Mouse (Mus musculus) intestine, postnatal 0 days (tissue): ENCODE data around the gene Pcsk6. TPM values are rescaled to one million over a fixed set of nuclear protein-coding genes. Genes with fewer than 3 reads are reported as not detected.

Experiments used
- ATAC-seq: fragments of 200-750 bp; cut with Nextera tagmentation; 2 replicates; pipeline ENCODE4 v1.8.0; 2017; ENCODE audit warnings: mild to moderate bottlenecking, moderate TSS enrichment, moderate library complexity
- H3K27ac ChIP-seq: fragments of 300-500 bp; sonication (generic); 2 replicates; pipeline ENCODE4 v1.5.1; 2014; ENCODE audit warnings: mild to moderate bottlenecking, low read depth, low read length, moderate library complexity
- H3K27me3 ChIP-seq: fragments of 300-500 bp; sonication (generic); replicated peaks from 2 replicates; pipeline ENCODE4 v1.6.1; 2014; ENCODE audit warnings: low read length, mixed read lengths; ENCODE audit not compliant: control insufficient read depth, insufficient read depth
- H3K36me3 ChIP-seq: fragments of 300-500 bp; sonication (generic); 2 replicates; pipeline ENCODE4 v1.6.1; 2014; ENCODE audit warnings: mild to moderate bottlenecking, moderate library complexity; ENCODE audit not compliant: control insufficient read depth, insufficient read depth
- H3K4me1 ChIP-seq: fragments of 300-500 bp; sonication (generic); replicated peaks from 2 replicates; pipeline ENCODE4 v1.6.1; 2014; ENCODE audit warnings: antibody characterized with exemption, low read length, mixed read lengths; ENCODE audit not compliant: control insufficient read depth, insufficient read depth
- H3K4me2 ChIP-seq: fragments of 300-500 bp; sonication (generic); replicated peaks from 2 replicates; pipeline ENCODE4 v1.6.1; 2014; ENCODE audit warnings: low read depth, mild to moderate bottlenecking, moderate library complexity
- H3K4me3 ChIP-seq: fragments of 300-500 bp; sonication (generic); 2 replicates; pipeline ENCODE4 v1.5.1; 2014; ENCODE audit warnings: low read depth, low read length
- H3K9ac ChIP-seq: fragments of 300-500 bp; sonication (generic); 2 replicates; pipeline ENCODE4 v1.6.1; 2014; ENCODE audit warnings: mild to moderate bottlenecking, low read depth, low read length
- H3K9me3 ChIP-seq: fragments of 300-500 bp; sonication (generic); 2 replicates; pipeline ENCODE4 v1.6.1; 2016; ENCODE audit warnings: mixed run types; ENCODE audit not compliant: control insufficient read depth
- CTCF ChIP-seq: sonication (generic); IDR thresholded peaks from 2 replicates; pipeline ENCODE4 v1.5.1; 2016; ENCODE audit warnings: low read depth, mild to moderate bottlenecking, control low read depth, antibody characterized with exemption, moderate library complexity
- WGBS: fragments of 180-500 bp; shearing (Covaris S2); extraction: QIAGEN DNeasy Blood & Tissue Kit; methylation state at CpG from one replicate; pipeline ENCODE4 v1.1.7; 2014; 5-methylcytosine and 5-hydroxymethylcytosine counted together
- polyA plus RNA-seq: library from polyadenylated mRNA; unstranded; fragments of >200 nt; fragmentation: Nextera tagmentation; extraction: Ambion mirVana; gene quantifications from 2 replicates; pipeline ENCODE4 v1.2.1, GENCODE M21; 2015

Pcsk6 gene
- polyA plus RNA-seq, 1 experiment from 2014 or later: 4.7 TPM

DNA sequence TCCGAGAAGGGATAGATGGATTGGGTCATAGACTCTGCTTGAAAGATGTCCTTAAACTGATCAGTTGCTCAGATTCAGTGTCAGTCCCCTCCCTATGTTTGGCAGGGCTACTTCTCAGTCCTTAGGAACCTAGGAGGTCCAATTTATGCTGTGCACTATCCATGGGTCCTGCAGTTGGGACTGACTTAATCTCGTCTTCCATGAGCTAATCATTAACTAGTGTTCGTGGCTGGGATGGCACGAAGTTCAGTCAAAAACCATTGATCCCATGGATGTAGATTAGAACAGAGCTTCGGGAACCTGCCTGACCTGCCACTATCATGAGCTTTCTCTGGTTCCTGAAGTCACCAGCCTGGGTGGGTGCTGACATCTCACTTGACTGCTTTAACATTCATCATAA lies 96.6 kb downstream of the Pcsk6 start:
- Histone ChIP-seq H3K36me3 (no peaks in the 10 kb centered on the region), H3K27ac (no peak overlapping the region), H3K9me3 (no peaks in the 10 kb centered on the region), H3K27me3 (no peaks in the 10 kb centered on the region), H3K9ac (no peak overlapping the region), H3K4me3 (no peak overlapping the region), H3K4me2 (no peak overlapping the region), H3K4me1 (no peaks in the 10 kb centered on the region)
- WGBS: 46% methylated on average over 5 of the region's 5 CpGs
- no peak for TF ChIP-seq CTCF
- ATAC-seq: peak; percentile 51

DNA sequence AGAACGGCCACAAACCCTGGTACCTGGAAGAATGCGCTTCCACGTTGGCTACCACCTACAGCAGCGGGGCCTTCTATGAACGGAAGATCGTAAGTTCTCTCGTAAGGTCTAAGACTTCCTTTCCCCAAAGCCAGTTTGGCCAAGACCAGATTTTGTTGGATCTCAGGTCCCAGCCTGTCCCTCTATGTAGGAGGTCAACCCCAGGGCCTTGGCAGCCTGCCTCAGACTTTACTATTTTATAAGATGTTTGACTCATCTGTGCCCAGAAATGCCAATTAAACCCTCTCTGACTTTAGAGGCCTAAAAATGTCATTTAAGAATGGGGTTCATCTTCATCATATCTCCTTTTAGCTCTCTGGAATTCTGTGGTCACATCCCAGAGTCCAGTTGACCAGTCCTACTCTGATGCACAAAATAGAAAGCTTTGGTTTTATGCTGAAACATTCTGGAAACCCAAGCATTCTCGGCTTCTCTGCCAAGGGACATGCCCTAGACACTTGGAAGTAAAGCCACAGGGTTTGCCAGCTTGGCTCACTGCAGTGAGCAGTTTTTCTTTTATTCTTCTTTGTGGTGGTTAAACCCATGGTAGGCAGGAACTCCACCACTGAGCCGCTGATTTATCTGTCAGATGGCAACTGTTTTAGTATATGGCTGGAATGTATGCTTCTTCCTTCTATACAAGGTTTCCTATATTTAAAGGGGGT lies 97.8 kb downstream of the Pcsk6 start:
- ATAC-seq: no peak
- Histone ChIP-seq H3K9ac (no peak overlapping the region), H3K36me3 (no peaks in the 10 kb centered on the region), H3K4me2 (no peak overlapping the region), H3K9me3 (no peaks in the 10 kb centered on the region), H3K4me3 (no peak overlapping the region), H3K27me3 (no peaks in the 10 kb centered on the region), H3K27ac (no peak overlapping the region), H3K4me1 (no peaks in the 10 kb centered on the region)
- 95% methylated on average over 9 of the region's 9 CpGs for WGBS
- TF ChIP-seq CTCF: no peak

DNA sequence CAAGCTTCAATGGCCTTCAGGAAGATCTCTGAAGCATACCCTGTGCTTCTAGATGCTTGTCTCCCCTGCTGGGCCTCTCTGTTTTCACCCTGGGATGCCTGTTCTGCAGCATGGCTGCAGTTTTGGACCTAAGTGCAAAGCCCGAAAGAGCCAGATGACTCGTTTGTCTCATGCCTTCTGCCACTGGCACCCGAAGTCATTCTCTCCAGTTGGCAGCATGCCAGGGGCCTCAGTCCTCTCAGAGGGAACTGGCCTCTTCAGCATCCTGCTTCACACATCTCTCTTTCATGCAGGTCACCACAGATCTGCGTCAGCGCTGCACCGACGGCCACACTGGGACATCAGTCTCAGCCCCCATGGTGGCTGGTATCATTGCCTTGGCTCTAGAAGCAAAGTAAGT lies 101.1 kb downstream of the Pcsk6 start:
- Histone ChIP-seq H3K4me3 (no peak overlapping the region), H3K4me1 (no peaks in the 10 kb centered on the region), H3K4me2 (no peak overlapping the region), H3K27me3 (no peaks in the 10 kb centered on the region), H3K27ac (no peak overlapping the region), H3K36me3 (no peaks in the 10 kb centered on the region), H3K9ac (no peak overlapping the region), H3K9me3 (no peaks in the 10 kb centered on the region)
- no peak for ATAC-seq
- TF ChIP-seq CTCF: no peak
- WGBS: 75% methylated on average over 7 of the region's 7 CpGs

DNA sequence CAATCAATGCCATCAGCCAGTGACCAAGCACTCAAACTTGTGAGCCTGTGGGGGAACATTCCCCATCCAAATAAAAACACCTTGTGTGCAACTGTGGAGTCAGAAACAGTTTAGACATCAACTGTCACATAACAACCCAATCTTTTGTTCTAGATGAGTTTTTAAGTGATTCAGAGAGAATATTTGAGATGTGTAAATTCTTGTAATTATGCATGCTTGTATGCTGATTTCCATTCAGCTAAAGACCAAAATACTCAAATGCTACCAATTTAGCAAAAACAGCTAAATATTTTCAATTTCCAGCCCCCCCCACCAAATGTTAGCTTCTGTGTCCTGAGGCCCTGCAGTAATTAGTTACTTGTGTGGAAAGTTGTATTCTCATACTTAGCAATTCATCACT lies 102.9 kb downstream of the Pcsk6 start:
- H3K4me2 ChIP-seq: no peak overlapping the region
- H3K36me3 ChIP-seq: no peaks in the 10 kb centered on the region
- H3K27ac ChIP-seq: no peak overlapping the region
- TF ChIP-seq CTCF: no peak
- H3K9ac ChIP-seq: no peak overlapping the region
- ATAC-seq: no peak
- no peaks in the 10 kb centered on the region for H3K27me3 ChIP-seq
- no peaks in the 10 kb centered on the region for H3K4me1 ChIP-seq
- H3K9me3 ChIP-seq: no peaks in the 10 kb centered on the region
- H3K4me3 ChIP-seq: no peak overlapping the region

DNA sequence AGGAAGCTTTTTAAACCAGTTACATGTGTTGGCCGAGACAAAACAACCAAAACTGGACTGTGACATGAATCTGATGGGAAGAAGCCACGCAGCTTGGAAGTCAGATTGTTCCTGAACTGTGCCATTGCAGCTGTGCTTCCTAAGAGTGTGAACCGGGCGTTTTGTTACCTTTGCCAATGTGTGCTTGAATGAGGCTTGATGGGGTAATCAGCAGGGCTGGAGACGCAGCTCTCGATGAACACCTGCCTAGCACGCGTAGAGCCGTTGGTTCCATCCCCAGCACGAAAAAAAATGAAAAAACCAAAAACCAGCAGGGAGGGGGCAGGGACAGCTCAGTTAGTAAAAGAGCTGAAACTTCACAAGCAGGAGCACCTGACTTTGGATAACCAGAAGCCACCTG lies 109.8 kb downstream of the Pcsk6 start:
- Histone ChIP-seq H3K27me3 (no peaks in the 10 kb centered on the region), H3K27ac (no peak overlapping the region), H3K4me3 (no peak overlapping the region), H3K9me3 (no peaks in the 10 kb centered on the region), H3K9ac (no peak overlapping the region), H3K36me3 (no peaks in the 10 kb centered on the region), H3K4me2 (no peak overlapping the region), H3K4me1 (no peaks in the 10 kb centered on the region)
- TF ChIP-seq CTCF: no peak
- ATAC-seq: no peak
- WGBS: 89% methylated on average over 10 of the region's 10 CpGs

DNA sequence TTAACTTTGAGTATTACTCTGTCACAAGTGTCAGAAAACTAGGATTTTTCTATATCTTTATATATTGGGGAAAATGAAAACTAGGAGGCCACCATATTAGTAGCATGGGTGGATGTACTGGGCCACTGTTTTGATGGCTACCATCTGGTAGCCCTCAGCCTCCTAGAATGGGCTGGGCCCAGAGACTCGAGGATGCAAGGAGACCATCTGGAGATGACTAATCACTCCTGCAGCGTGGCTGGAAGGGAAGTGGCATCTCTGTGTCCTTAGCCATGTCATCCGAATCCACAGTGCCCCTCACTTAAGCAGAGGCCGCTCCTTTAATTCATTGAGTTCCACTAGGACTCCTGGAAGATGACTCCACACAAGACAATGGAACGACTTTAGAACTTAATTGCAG lies 115.8 kb downstream of the Pcsk6 start:
- no peaks in the 10 kb centered on the region for H3K36me3 ChIP-seq
- no peaks in the 10 kb centered on the region for H3K9me3 ChIP-seq
- H3K27ac ChIP-seq: no peak overlapping the region
- H3K27me3 ChIP-seq: no peaks in the 10 kb centered on the region
- WGBS: 67% methylated on average over 5 of the region's 5 CpGs
- H3K4me3 ChIP-seq: no peak overlapping the region
- H3K9ac ChIP-seq: no peak overlapping the region
- H3K4me1 ChIP-seq: no peaks in the 10 kb centered on the region
- TF ChIP-seq CTCF: no peak
- H3K4me2 ChIP-seq: no peak overlapping the region
- ATAC-seq: no peak

DNA sequence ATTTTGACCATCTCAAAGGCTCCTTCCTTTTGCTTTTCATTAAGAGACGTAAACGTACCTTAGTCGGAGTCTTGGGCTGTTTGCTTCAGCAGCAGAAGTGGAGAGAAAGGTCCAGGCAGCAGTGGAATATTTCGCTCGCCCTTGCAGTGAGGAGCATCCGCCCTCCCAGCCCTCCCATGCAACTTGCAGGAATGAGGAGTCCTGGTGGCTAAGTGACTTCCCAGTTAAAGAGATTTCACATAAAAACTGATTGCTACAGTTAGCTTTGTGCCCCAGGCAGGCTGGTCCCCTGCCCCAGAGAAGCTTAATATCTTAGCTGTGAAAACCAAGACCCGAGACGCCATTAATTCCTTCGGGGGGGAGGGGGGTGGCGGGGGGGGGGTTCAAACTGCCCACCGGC lies 116.4 kb downstream of the Pcsk6 start:
- Histone ChIP-seq H3K9ac (no peak overlapping the region), H3K36me3 (no peaks in the 10 kb centered on the region), H3K4me2 (no peak overlapping the region), H3K27me3 (no peaks in the 10 kb centered on the region), H3K4me3 (no peak overlapping the region), H3K27ac (no peak overlapping the region), H3K4me1 (no peaks in the 10 kb centered on the region), H3K9me3 (no peaks in the 10 kb centered on the region)
- WGBS: 83% methylated on average over 11 of the region's 11 CpGs
- no peak for TF ChIP-seq CTCF
- no peak for ATAC-seq
